Mouse (Mus musculus) limb, embryonic 14.5 days (tissue): ENCODE data around the gene Dock9. TPM values are rescaled to one million over a fixed set of nuclear protein-coding genes. Genes with fewer than 3 reads are reported as not detected.

Experiments
- ATAC-seq: fragments of 200-750 bp; cut with Nextera tagmentation; 2 replicates; pipeline ENCODE4 v1.8.0; 2017; ENCODE audit warnings: low read depth, moderate number of reproducible peaks, moderate TSS enrichment; ENCODE audit not compliant: low FRiP score
- DNase-seq: peaks from one replicate; pipeline ENCODE4 v3.0.0-alpha.2; 2015; ENCODE audit warnings: low spot score
- H3K27ac ChIP-seq: fragments of 300-500 bp; sonication (generic); replicated peaks from 2 replicates; pipeline ENCODE4 v1.5.1; 2014; ENCODE audit warnings: low read depth, mild to moderate bottlenecking, low read length, moderate library complexity, mixed read lengths
- H3K27me3 ChIP-seq: fragments of 300-500 bp; sonication (generic); 2 replicates; pipeline ENCODE4 v1.6.1; 2014; ENCODE audit warnings: low read length, mixed read lengths; ENCODE audit not compliant: control insufficient read depth, insufficient read depth
- H3K36me3 ChIP-seq: fragments of 300-500 bp; sonication (generic); 2 replicates; pipeline ENCODE4 v1.6.1; 2014; ENCODE audit warnings: mild to moderate bottlenecking, low read length, moderate library complexity, mixed read lengths; ENCODE audit not compliant: control insufficient read depth, insufficient read depth
- H3K4me1 ChIP-seq: fragments of 300-500 bp; sonication (generic); 2 replicates; pipeline ENCODE4 v1.6.1; 2014; ENCODE audit warnings: antibody characterized with exemption, low read length, mixed read lengths; ENCODE audit not compliant: control insufficient read depth, insufficient read depth
- H3K4me2 ChIP-seq: fragments of 300-500 bp; sonication (generic); replicated peaks from 2 replicates; pipeline ENCODE4 v1.6.1; 2014; ENCODE audit warnings: low read depth, mild to moderate bottlenecking, low read length, moderate library complexity; ENCODE audit not compliant: severe bottlenecking
- H3K4me3 ChIP-seq: fragments of 300-500 bp; sonication (generic); replicated peaks from 2 replicates; pipeline ENCODE4 v1.5.1; 2014; ENCODE audit warnings: low read length
- H3K9ac ChIP-seq: fragments of 300-500 bp; sonication (generic); 2 replicates; pipeline ENCODE4 v1.6.1; 2014; ENCODE audit warnings: mild to moderate bottlenecking, low read depth, low read length, moderate library complexity; ENCODE audit not compliant: severe bottlenecking
- H3K9me3 ChIP-seq: fragments of 300-500 bp; sonication (generic); 2 replicates; pipeline ENCODE4 v1.6.1; 2016; ENCODE audit warnings: low read length; ENCODE audit not compliant: control insufficient read depth
- POLR2A ChIP-seq: fragments of 200-500 bp; IDR thresholded peaks from 2 replicates; pipeline ENCODE4 v1.8.0; 2012; ENCODE audit warnings: inconsistent platforms, mild to moderate bottlenecking, moderate library complexity, borderline replicate concordance; ENCODE audit not compliant: insufficient read depth, insufficient read length; ENCODE audit errors: extremely low read depth
- WGBS: fragments of 180-500 bp; shearing (Covaris S2); extraction: QIAGEN DNeasy Blood & Tissue Kit; methylation state at CpG from one replicate; pipeline ENCODE4 v1.1.7; 2014; 5-methylcytosine and 5-hydroxymethylcytosine counted together
- polyA plus RNA-seq, 2 experiments: library from polyadenylated mRNA; depleted of rRNA in 1 of 2; stranded (reverse) in 1 of 2; unstranded in 1 of 2; fragments of >200 nt; fragmentation: Nextera tagmentation in 1 of 2; extraction: Ambion mirVana in 1 of 2; gene quantifications; 2 replicates each; pipeline versions ENCODE4 v1.2.1 to v1.2.3; 2012 to 2014

Dock9 gene
- polyA plus RNA-seq, 2 experiments: 13.8 to 19.7 TPM

DNA sequence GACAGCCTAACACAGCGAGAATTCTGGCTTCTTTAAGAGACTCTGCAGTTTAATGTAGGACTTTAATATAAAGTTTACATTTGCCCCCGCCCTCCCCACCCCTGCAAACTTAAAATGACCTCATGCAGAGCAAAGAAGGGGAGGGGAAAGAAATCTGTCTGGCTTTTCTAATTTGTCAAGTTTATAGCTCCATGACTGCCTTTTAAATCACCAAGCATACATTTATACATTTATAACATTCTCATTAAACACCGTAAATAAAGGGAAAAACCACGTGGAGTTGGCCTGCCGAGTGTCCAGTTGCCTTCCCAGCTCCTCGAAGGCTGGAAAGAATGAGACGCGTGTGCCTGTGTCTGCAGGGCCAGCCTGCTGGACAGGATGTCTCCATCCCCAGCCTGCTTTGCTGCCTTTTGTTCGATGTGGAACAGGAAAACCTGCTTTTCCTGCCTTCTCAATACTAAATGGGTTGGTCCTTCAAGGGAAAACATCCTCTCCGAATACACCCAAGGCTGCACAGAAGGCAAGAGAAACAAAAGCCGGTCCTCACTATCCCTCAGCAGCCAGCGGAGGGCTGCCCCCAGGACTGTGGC lies 16.6 kb downstream of the Dock9 start:
- Histone ChIP-seq H3K4me2 (no peak overlapping the region), H3K27ac (peak overlapping the region; percentile 34; the same call in 1 of the 2 replicates), H3K36me3 (no peaks in the 10 kb centered on the region), H3K4me3 (no peak overlapping the region), H3K9ac (no peak overlapping the region), H3K9me3 (no peaks in the 10 kb centered on the region), H3K27me3 (no peaks in the 10 kb centered on the region), H3K4me1 (peaks cover 15% of the 10 kb centered on the region)
- TF ChIP-seq POLR2A: no peak
- DNase-seq (peak; percentile 50), ATAC-seq (peak; percentile 49)
- 19% methylated on average over 12 of the region's 12 CpGs for WGBS

GRCm38 (mm10) chr14:121780144-121780913 lies 17.3 kb downstream of the Dock9 start:
- Histone ChIP-seq H3K9me3 (no peaks in the 10 kb centered on the region), H3K27me3 (no peaks in the 10 kb centered on the region), H3K4me2 (no peak overlapping the region), H3K36me3 (no peaks in the 10 kb centered on the region), H3K27ac (peak overlapping the region; percentile 56), H3K9ac (no peak overlapping the region), H3K4me3 (no peak overlapping the region), H3K4me1 (peaks cover 15% of the 10 kb centered on the region)
- no peak for TF ChIP-seq POLR2A
- WGBS: 26% methylated on average over 11 of the region's 11 CpGs
- DNase-seq: no peak
- ATAC-seq: 0 out of 2 replicates have a peak, but pooled peaks have one; percentile 27

DNA sequence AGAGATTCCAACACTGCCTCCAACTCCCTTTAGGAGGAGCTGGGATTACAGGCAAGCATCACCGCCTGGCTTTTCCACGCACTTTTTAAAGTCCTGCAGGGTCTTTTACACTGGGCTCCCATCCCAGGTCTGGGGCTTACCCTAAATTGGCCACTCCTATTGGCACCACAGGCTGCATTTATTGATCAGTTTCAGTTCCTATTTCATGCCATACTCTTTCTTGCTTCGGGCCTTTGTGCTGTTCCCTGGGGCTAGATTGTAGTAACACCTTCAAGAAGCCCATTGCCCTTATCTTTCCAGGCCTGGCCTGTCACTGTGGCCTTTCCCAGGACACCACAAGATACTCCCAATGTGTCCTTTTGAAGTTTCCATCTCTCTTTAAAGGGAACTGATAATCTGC lies 18.0 kb downstream of the Dock9 start:
- no peak for TF ChIP-seq POLR2A
- Histone ChIP-seq H3K4me1 (peaks cover 15% of the 10 kb centered on the region), H3K36me3 (no peaks in the 10 kb centered on the region), H3K4me3 (no peak overlapping the region), H3K9me3 (no peaks in the 10 kb centered on the region), H3K27me3 (no peaks in the 10 kb centered on the region), H3K27ac (no peak overlapping the region), H3K9ac (no peak overlapping the region), H3K4me2 (no peak overlapping the region)
- WGBS: 57% methylated on average over 3 of the region's 3 CpGs
- ATAC-seq (no peak), DNase-seq (no peak)

DNA sequence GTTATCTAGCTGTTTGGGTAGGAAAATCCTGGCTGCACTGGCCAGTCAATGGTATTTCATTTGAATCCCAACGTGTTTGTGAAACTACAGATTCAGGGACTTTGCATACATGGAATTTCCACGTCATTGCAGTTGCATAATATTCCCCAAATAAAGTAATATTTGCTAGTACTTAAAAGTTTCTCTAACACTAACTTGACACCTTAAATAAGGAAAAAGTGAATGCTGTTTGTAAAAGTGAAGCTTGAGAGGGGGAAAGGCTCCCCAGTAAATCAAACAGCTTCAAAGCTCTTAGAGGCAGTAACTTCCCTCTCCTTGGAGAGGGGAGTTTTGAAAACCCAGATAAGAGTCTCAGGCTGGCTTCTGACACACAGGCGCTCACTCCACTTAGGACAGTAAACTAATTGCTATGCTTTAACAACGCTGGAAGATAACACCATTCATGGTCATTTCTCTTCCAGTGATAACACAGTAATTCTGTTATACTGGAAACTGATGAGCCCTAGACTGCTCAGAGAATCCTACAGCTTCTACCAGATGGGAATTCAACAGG lies 20.3 kb downstream of the Dock9 start:
- Histone ChIP-seq H3K4me2 (no peak overlapping the region), H3K9me3 (no peaks in the 10 kb centered on the region), H3K9ac (no peak overlapping the region), H3K4me1 (peaks cover 18% of the 10 kb centered on the region), H3K4me3 (no peak overlapping the region), H3K27me3 (no peaks in the 10 kb centered on the region), H3K27ac (no peak overlapping the region), H3K36me3 (no peaks in the 10 kb centered on the region)
- DNase-seq (no peak), ATAC-seq (no peak)
- TF ChIP-seq POLR2A: no peak
- WGBS: 60% methylated on average over 4 of the region's 4 CpGs

- H3K4me1 ChIP-seq: peaks cover 18% of the 10 kb centered on the region
- WGBS: 88% methylated on average over 4 of the region's 4 CpGs
- no peak overlapping the region for H3K9ac ChIP-seq
Measured at GRCm38 (mm10) chr14:121776749-121777148, 20.9 kb downstream of the Dock9 start.

More at GRCm38 (mm10) chr14:121776749-121777148, 20.9 kb downstream of the Dock9 start:
- Histone ChIP-seq H3K9me3 (no peaks in the 10 kb centered on the region), H3K4me2 (no peak overlapping the region), H3K27ac (no peak overlapping the region), H3K27me3 (no peaks in the 10 kb centered on the region), H3K4me3 (no peak overlapping the region), H3K36me3 (no peaks in the 10 kb centered on the region)
- ATAC-seq (no peak), DNase-seq (no peak)
- TF ChIP-seq POLR2A: no peak
